Mouse (Mus musculus): Measurements from ENCODE around the gene Sprr2j-ps.

The Sprr2j-ps gene

DNA sequence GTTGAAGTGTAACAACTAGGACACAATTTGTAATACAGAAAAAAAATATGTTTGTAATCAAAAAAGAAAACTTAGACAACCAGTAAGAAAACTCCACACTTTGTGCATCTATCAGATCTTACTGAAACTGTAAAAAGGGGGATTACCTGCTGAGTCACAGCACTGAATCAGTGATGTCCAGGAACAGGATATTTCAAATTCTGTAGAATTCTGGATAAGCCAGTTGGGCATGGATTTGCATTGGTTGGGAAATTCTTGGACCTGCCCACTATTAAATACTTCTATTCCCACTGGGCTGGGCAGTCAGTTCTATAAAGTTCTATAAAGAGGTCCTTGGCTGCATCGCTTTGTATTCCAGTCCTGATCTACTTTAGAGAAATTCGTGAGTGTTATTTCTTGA, at the start of gene Sprr2j-ps:
Gene Sprr2j-ps (plus strand): TSS at position 301 of the 400 bp plus-strand sequence.
- DNase-seq (ENCODE audit: low read depth, low spot score) = no peak

DNA sequence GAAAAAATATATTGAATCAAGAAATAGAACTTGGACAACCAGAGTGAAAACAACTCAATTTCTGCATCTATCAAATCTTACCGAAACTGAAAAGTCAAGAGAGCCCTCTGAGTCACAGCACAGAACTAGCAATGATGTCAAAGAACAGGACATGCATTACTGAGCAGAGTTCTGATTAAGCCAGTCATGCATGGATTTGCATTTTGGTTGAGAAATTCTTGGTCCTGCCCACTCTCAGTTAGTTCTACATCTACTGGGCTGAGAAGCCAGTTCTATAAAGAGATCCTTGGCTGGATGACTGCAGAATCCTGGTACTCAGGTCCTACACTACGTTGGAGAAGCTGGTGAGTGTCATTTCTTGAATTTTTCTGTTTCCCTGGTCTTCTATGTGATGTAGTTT, 44.3 kb upstream of the Sprr2j-ps start:
- no peak for DNase-seq (ENCODE audit: low read depth, low spot score)

DNA sequence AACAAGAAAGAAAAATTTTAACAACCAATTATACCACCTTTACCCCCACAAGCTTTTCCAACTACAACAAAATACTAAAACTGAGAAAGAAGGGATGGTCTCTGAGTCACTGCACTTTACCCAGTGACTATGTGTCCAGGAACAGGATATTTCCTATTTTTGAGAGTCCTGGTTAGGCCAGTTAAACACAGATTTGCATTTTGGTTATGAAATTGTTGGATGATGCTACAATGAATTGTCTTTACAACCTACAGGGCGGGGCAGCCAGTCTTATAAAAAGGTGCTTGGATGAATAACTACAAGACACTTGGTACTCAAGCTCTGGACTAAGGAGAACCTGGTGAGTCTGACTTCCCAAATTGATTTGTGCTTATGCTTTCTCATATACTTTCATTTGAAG, 32.5 kb upstream of the Sprr2j-ps start, which contains the start of gene Sprr2h:
Gene Sprr2h (plus strand): TSS at position 301 of the 400 bp plus-strand sequence.
- no peak for DNase-seq (ENCODE audit: low read depth, low spot score)

DNA sequence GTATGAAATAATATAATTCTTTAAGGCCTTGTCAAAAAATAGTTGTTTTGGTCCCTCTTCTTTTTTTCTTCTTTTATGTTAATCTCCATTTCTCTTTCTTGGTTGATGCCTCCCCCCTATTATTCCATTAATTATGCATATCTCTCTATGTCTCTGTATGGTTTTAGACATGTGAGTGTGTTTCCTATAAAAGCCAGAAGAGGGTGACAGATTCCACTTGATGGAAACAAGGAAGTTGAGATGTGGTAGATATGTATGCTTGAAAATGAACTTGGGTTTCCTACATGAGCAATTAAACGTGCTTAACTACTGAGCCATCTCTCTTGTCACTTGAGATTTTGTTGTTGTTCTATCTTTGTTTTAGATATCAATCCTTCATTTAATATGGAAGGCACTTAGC, 23.6 kb upstream of the Sprr2j-ps start:
- DNase-seq (ENCODE audit: low read depth, low spot score) = no peak

DNA sequence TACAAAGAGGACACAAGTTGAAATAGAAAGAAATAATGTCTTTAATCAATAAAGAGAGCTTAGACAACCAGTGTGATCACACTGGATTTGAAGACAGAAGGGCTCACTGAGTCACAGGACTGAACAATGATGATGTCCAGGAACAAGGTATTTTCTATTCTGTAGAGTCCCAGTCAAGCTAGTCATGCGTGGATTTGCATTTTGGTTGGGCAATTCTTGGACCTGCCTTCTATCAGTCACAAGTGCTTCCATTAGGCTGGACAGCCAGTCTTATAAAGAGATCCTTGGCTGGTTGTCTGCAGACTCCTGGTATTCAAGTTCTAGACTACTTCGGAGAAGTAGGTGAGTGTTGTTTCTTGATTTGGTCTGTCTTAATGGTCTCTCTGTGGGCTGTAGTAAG, 10.2 kb upstream of the Sprr2j-ps start, which contains the start of gene Sprr2i:
Gene Sprr2i (plus strand): TSS at position 301 of the 400 bp plus-strand sequence.
- no peak for DNase-seq (ENCODE audit: low read depth, low spot score)

DNA sequence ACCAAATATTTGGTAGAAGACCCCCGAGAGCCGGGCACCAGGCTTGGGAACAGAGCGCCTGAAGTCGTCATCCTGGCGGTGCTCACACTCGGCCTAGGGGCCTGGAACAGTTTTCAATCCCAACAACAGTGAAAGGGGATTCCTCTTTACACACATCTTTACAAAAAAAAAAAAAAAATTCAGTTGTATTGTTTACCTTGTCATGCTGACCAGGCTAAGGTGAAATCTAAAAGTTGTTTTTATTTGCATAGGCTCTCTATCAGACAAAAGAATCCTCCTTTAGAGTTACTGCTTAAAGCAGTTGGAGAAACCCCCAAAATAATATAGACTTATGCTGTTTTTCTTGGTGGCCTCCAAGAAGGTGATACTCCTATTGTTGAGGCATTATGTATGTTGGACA, 11.4 kb downstream of the Sprr2j-ps start, which contains the start of gene Gm9774:
Gene Gm9774 (minus strand): TSS at position 101 of the 400 bp plus-strand sequence.
- no peak for DNase-seq (ENCODE audit: low read depth, low spot score)

DNA sequence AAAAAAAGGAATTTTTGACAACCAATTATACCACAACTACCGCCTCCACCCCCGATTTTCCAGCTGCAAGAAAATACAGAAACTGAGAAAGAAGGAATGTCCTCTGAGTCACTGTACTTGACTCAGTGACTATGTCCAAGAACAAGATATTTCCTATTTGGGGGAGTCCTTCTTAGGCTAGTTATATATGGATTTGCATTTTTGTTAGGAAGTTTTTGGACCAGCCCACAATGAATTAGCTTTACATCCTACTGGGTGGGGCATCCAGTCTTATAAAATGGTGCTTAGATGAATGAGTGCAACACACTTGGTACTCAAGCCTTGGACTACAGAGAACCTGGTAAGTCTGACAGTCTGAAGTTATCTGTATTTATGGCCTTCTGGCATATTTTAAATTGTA, 14.4 kb downstream of the Sprr2j-ps start, which contains the start of gene Sprr2k:
Gene Sprr2k (plus strand): TSS at position 301 of the 400 bp plus-strand sequence.
- no peak for DNase-seq (ENCODE audit: low read depth, low spot score)

DNA sequence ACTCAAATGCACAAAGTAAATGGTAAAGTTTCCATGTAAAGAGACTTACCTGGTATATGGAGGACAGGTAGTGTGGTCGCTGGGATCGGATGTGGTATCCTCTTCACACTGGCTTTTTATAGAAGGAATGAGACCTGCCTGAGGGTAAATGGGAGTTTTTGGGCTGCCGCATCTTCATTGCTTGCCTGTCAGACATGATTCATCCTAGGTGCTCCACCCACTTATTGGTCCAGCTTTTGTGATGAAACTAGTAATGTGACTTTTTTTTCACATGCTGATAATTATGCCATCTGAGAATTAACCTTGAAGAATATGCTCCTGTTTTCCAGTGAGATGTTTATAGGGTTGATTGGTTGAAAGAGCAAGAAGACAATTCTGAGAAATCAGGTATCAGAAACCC, 20.8 kb downstream of the Sprr2j-ps start, which contains the start of gene Sprr1b:
Gene Sprr1b (minus strand): TSS at position 101 of the 400 bp plus-strand sequence.
- DNase-seq (ENCODE audit: low read depth, low spot score) = no peak

DNA sequence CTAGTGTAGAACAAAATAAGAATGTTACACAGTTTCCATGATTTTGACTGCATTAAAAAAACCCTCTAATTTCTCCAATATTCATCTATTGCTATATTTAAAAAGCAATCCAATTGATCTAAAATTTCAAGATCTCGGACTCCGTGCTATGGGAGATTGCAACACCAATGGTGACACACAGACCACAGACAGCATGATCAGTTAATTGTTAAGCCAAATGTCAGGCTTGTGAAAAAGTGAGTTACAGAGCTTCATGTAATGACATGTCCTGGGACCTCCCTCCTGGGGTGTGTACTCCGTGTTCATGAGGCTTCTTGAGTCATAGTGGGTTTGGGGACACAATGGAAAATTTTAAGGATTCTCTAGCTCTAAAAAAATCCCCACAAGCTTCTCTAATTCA, 22.3 kb downstream of the Sprr2j-ps start:
- DNase-seq (ENCODE audit: low read depth, low spot score) = no peak

DNA sequence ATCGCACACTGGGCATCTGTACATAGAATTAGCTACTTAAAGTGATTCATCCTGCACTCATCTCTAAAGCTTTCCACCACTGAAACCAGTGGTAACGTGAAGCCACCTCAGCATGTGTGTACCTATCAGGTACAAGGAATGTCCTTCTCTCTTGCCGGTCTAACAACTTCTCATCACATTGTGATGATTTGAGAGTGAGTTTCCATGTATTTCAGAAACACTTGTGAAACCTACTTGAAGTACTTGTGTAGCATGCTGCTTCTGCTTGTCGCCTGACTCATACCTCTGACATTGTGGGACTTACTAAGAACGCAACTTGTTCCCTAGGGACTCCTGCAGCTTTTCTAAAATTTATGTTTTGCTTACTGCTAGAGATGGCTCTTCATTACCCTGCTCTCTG, 37.3 kb downstream of the Sprr2j-ps start:
- DNase-seq (ENCODE audit: low read depth, low spot score) = no peak

DNA sequence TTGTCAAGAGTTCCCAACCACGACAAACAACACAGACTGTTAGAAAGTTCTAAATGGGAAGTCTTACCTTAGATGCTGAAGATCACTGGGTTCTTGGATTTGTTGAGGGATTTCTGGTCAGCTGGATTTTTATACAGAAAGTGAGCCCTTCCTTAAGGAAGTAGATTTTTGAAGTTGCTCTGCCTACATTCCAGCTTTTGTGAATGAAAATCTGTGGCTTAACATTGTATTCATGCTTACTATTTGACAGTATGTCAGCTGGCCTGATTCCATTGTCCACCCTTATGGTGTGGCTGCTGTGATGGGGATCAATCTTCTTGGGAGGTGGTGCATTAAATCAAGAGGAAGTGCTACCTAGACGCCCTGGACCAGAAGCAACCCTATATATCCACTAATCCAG, 40.7 kb downstream of the Sprr2j-ps start, which contains the start of gene Sprr3:
Gene Sprr3 (minus strand): TSS at position 101 of the 400 bp plus-strand sequence.
- no peak for DNase-seq (ENCODE audit: low read depth, low spot score)

DNA sequence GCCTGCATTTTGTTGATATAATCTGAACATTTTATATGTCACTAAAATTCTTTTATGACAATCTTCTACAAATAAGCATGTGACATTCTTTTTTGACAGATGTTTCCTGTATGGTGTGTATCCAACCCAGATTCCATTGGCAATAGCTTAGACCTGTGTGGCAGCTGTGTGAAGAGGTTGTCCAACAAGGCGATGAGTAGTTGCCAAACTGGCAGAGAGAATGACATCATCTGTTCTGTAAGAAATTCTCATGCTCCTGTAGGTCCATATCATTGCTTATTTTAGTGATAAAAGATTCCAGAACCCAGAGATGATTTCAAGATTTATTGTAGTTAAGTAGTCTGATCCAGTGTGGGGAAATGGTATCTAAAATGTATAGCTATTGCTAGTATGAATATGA, 48.7 kb downstream of the Sprr2j-ps start:
- DNase-seq (ENCODE audit: low read depth, low spot score) = no peak

DNA sequence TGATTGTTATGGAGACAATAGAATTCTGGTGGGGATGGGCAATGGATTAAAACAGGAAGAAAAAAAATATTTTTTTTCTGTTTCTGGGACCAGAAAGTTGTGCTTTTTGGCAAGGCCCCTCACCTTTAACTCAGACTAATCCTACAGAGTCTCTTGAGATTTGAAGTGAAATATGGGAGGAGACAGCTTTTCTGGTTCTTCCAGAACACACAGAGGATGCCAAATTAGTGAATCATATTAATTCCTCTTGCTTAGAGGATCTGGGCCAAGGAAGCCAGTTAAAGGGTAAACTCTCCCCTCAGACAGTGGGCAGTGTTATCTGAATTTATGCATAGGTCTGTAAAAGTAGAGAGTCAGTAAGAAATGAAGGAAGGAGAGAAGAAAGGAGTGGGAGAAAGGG, 49.5 kb downstream of the Sprr2j-ps start:
- no peak for DNase-seq (ENCODE audit: low read depth, low spot score)
